Mouse (Mus musculus) forebrain, embryonic 11.5 days (tissue): ENCODE data around the gene Cisd3. TPM values are rescaled to one million over a fixed set of nuclear protein-coding genes. Genes with fewer than 3 reads are reported as not detected.

Source experiments
- ATAC-seq: fragments of 200-750 bp; cut with Nextera tagmentation; replicated peaks from 2 replicates; pipeline ENCODE4 v1.8.0; 2017; ENCODE audit warnings: moderate TSS enrichment; ENCODE audit not compliant: low FRiP score
- DNase-seq: peaks from one replicate; pipeline ENCODE4 v3.0.0-alpha.2; 2017; ENCODE audit warnings: low spot score
- H3K27ac ChIP-seq: fragments of 300-500 bp; sonication (generic); 2 replicates; pipeline ENCODE4 v1.5.1; 2014; ENCODE audit warnings: low read depth, low read length
- H3K27me3 ChIP-seq: fragments of 300-500 bp; sonication (generic); 2 replicates; pipeline ENCODE4 v1.6.1; 2014; ENCODE audit warnings: mild to moderate bottlenecking, low read length, mixed read lengths; ENCODE audit not compliant: control insufficient read depth, insufficient read depth
- H3K36me3 ChIP-seq: fragments of 300-500 bp; sonication (generic); 2 replicates; pipeline ENCODE4 v1.6.1; 2014; ENCODE audit warnings: mild to moderate bottlenecking, low read length, moderate library complexity, mixed read lengths; ENCODE audit not compliant: control insufficient read depth, insufficient read depth
- H3K4me1 ChIP-seq: fragments of 300-500 bp; sonication (generic); replicated peaks from 2 replicates; pipeline ENCODE4 v1.6.1; 2014; ENCODE audit warnings: low read length, mixed read lengths; ENCODE audit not compliant: control insufficient read depth, insufficient read depth
- H3K4me2 ChIP-seq: fragments of 300-500 bp; sonication (generic); 2 replicates; pipeline ENCODE4 v1.6.1; 2014; ENCODE audit warnings: low read depth, mild to moderate bottlenecking, low read length, moderate library complexity, mixed read lengths; ENCODE audit not compliant: severe bottlenecking
- H3K4me3 ChIP-seq: fragments of 300-500 bp; sonication (generic); 2 replicates; pipeline ENCODE4 v1.5.1; 2014; ENCODE audit warnings: low read depth, low read length
- H3K9ac ChIP-seq: fragments of 300-500 bp; sonication (generic); 2 replicates; pipeline ENCODE4 v1.6.1; 2014; ENCODE audit warnings: low read length
- H3K9me3 ChIP-seq: fragments of 300-500 bp; sonication (generic); 2 replicates; pipeline ENCODE4 v1.6.1; 2016; ENCODE audit warnings: low read length, mixed read lengths; ENCODE audit not compliant: control insufficient read depth
- WGBS: fragments of 180-500 bp; shearing (Covaris S2); extraction: QIAGEN DNeasy Blood & Tissue Kit; methylation state at CpG from one replicate; pipeline ENCODE4 v1.1.7; 2014; 5-methylcytosine and 5-hydroxymethylcytosine counted together
- polyA plus RNA-seq: library from polyadenylated mRNA; unstranded; fragments of >200 nt; fragmentation: Nextera tagmentation; extraction: Ambion mirVana; gene quantifications from 2 replicates; pipeline ENCODE4 v1.2.1, GENCODE M21; 2014

Cisd3 gene
- polyA plus RNA-seq, 1 experiment from 2014 or later, result 13.5 TPM

- no peak overlapping the region for H3K4me3 ChIP-seq
- H3K36me3 ChIP-seq, result peaks cover 14% of the 10 kb centered on the region
- DNase-seq (no peak), ATAC-seq (no peak)
- WGBS, result 80% methylated on average over 15 of the region's 15 CpGs
- H3K9me3 ChIP-seq, result no peaks in the 10 kb centered on the region
- H3K4me2 ChIP-seq, result no peak overlapping the region
- no peaks in the 10 kb centered on the region for H3K27me3 ChIP-seq
- H3K9ac ChIP-seq, result no peak overlapping the region; the same call in 1 of the 2 replicates
- peaks cover 17% of the 10 kb centered on the region for H3K4me1 ChIP-seq
- no peak overlapping the region for H3K27ac ChIP-seq
These were observed 9.4 kb upstream of the Cisd3 start for GRCm38 (mm10) chr11:97676050-97676754.

- DNase-seq (no peak), ATAC-seq (no peak)
- peaks cover 14% of the 10 kb centered on the region for H3K36me3 ChIP-seq
- H3K27me3 ChIP-seq, result no peaks in the 10 kb centered on the region
- H3K4me1 ChIP-seq, result peaks cover 17% of the 10 kb centered on the region
- 31% methylated on average over 15 of the region's 15 CpGs for WGBS
- H3K9ac ChIP-seq, result no peak overlapping the region
- H3K4me3 ChIP-seq, result no peak overlapping the region
- no peaks in the 10 kb centered on the region for H3K9me3 ChIP-seq
- H3K4me2 ChIP-seq, result no peak overlapping the region
- H3K27ac ChIP-seq, result no peak overlapping the region
These were observed 8.2 kb upstream of the Cisd3 start for GRCm38 (mm10) chr11:97677381-97677780.

- peaks cover 14% of the 10 kb centered on the region for H3K36me3 ChIP-seq
- no peak for DNase-seq
- H3K9ac ChIP-seq, result no peak overlapping the region
- no peaks in the 10 kb centered on the region for H3K27me3 ChIP-seq
- no peak overlapping the region for H3K27ac ChIP-seq
- ATAC-seq, result no peak
- no peaks in the 10 kb centered on the region for H3K9me3 ChIP-seq
- H3K4me2 ChIP-seq, result no peak overlapping the region
- H3K4me1 ChIP-seq, result peaks cover 17% of the 10 kb centered on the region
- H3K4me3 ChIP-seq, result no peak overlapping the region
- 29% methylated on average over 8 of the region's 8 CpGs for WGBS
These were observed 7.8 kb upstream of the Cisd3 start for GRCm38 (mm10) chr11:97677842-97678241.

- Histone ChIP-seq H3K9me3 (no peaks in the 10 kb centered on the region), H3K36me3 (peaks cover 14% of the 10 kb centered on the region), H3K27me3 (no peaks in the 10 kb centered on the region), H3K4me1 (peaks cover 17% of the 10 kb centered on the region), H3K27ac (no peak overlapping the region), H3K4me2 (no peak overlapping the region), H3K4me3 (no peak overlapping the region), H3K9ac (no peak overlapping the region)
- no peak for ATAC-seq
- WGBS, result 71% methylated on average over 13 of the region's 15 CpGs
- DNase-seq, result no peak
These were observed 7.3 kb upstream of the Cisd3 start for GRCm38 (mm10) chr11:97678301-97678700.

GRCm38 (mm10) chr11:97680430-97680829 is 5.2 kb upstream of the Cisd3 start:
- 87% methylated on average over 12 of the region's 12 CpGs for WGBS
- H3K9me3 ChIP-seq, result no peaks in the 10 kb centered on the region
- H3K4me1 ChIP-seq, result peaks cover 17% of the 10 kb centered on the region
- H3K9ac ChIP-seq, result no peak overlapping the region; the same call in 1 of the 2 replicates
- no peak overlapping the region for H3K4me2 ChIP-seq
- no peak overlapping the region for H3K27ac ChIP-seq
- ATAC-seq (no peak), DNase-seq (no peak)
- peaks cover 6% of the 10 kb centered on the region; the same call in 1 of the 2 replicates for H3K36me3 ChIP-seq
- no peaks in the 10 kb centered on the region; the same call in 1 of the 2 replicates for H3K27me3 ChIP-seq
- no peak overlapping the region for H3K4me3 ChIP-seq

- Histone ChIP-seq H3K27me3 (no peaks in the 10 kb centered on the region; the same call in 1 of the 2 replicates), H3K36me3 (peaks cover 6% of the 10 kb centered on the region; the same call in 1 of the 2 replicates), H3K4me1 (peaks cover 12% of the 10 kb centered on the region; the same call in 1 of the 2 replicates), H3K4me2 (no peak overlapping the region), H3K4me3 (no peak overlapping the region), H3K9me3 (no peaks in the 10 kb centered on the region), H3K9ac (no peak overlapping the region), H3K27ac (no peak overlapping the region)
- no peak for ATAC-seq
- DNase-seq, result no peak
- WGBS, result 77% methylated on average over 6 of the region's 6 CpGs
These were observed 3.0 kb upstream of the Cisd3 start for GRCm38 (mm10) chr11:97682504-97683055.

GRCm38 (mm10) chr11:97684063-97684680 is 1.5 kb upstream of the Cisd3 start:
- DNase-seq, result no peak
- 86% methylated on average over 6 of the region's 6 CpGs for WGBS
- Histone ChIP-seq H3K4me2 (no peak overlapping the region), H3K27me3 (no peaks in the 10 kb centered on the region; the same call in 1 of the 2 replicates), H3K9ac (no peak overlapping the region), H3K4me1 (peaks cover 2% of the 10 kb centered on the region; the same call in 1 of the 2 replicates), H3K36me3 (peaks cover 9% of the 10 kb centered on the region; the same call in 1 of the 2 replicates), H3K27ac (no peak overlapping the region), H3K9me3 (no peaks in the 10 kb centered on the region), H3K4me3 (no peak overlapping the region)
- no peak for ATAC-seq

- no peaks in the 10 kb centered on the region for H3K9me3 ChIP-seq
- H3K27me3 ChIP-seq, result no peaks in the 10 kb centered on the region; the same call in 1 of the 2 replicates
- H3K4me2 ChIP-seq, result no peak overlapping the region; the same call in 1 of the 2 replicates
- no peak for ATAC-seq
- H3K27ac ChIP-seq, result no peak overlapping the region
- H3K36me3 ChIP-seq, result peaks cover 9% of the 10 kb centered on the region; the same call in 1 of the 2 replicates
- no peak overlapping the region for H3K9ac ChIP-seq
- peaks cover 2% of the 10 kb centered on the region; the same call in 1 of the 2 replicates for H3K4me1 ChIP-seq
- no peak for DNase-seq
- H3K4me3 ChIP-seq, result no peak overlapping the region
- WGBS, result 40% methylated on average over 7 of the region's 7 CpGs
These were observed 860 bp upstream of the Cisd3 start for GRCm38 (mm10) chr11:97684766-97685165.
